Mouse (Mus musculus): ENCODE measurements at regions not wholly inside any gene's neighbourhood (a gene's known extent, or its start where the extent isn't known, plus 50 kb on each side); places are given as distances from the start of the nearest gene placed in this dataset.
A peak's percentile ranks its signal among the peaks of the same experiment; 100 is the strongest.

DNA sequence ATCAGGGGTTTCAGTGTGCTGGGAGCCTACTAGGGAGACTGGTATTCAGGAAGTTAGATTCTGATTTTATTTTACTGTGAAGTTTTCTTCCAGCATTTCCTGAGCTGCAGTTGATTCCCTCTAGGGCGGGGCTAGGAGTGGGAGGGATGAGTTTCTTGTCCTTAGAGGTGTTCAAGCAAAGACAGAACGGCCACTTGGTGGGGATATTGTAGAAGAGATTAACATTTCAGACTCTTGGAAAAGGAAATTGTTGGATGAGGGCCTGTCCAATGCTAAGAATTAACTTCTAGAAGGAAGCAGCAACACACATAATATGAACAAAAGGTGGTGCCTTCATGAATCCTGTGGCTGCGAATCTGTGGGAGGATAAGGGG lies 230.1 kb upstream of the Chd6 start:
- no peak for ATAC-seq

DNA sequence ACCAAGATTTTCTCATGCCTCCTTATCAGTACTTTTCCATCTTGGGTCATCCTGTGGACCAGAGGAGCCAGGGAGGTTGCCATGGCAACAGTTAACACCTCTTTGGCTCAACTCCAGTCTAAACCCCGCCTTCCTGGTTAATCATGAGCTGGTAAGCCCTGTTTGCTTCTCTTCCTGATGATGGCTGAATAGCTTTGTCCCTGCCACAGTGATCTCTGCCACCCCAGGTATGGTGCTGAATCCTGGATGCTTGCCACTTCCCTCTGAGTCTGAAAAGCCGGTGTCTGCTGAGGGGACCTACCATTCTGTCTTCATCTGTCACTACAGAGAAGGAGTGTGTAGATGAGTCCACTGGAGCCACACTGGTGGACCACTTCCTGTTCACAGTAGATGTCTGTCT lies 223.8 kb upstream of the Chd6 start:
- Histone ChIP-seq H3K4me2 (replicated peaks) (no peak overlapping the region), H3K4me1 (replicated peaks) (0 out of 2 replicates have a peak, but pooled peaks cover 2% of the 10 kb centered on the region), H3K9ac (no peak overlapping the region), H3K4me3 (replicated peaks) (no peak overlapping the region), H3K27me3 (replicated peaks) (no peaks in the 10 kb centered on the region), H3K9me3 (no peaks in the 10 kb centered on the region), H3K36me3 (no peaks in the 10 kb centered on the region), H3K27ac (no peak overlapping the region)
- peak; percentile 39; the same call in 1 of the 2 replicates for ATAC-seq
- 27% methylated on average over 2 of the region's 2 CpGs for WGBS

More for the DNA sequence above, 230.1 kb upstream of the Chd6 start:
- Histone ChIP-seq H3K4me1 (replicated peaks) (no peaks in the 10 kb centered on the region), H3K9ac (no peak overlapping the region), H3K9me3 (no peaks in the 10 kb centered on the region), H3K27me3 (replicated peaks) (no peaks in the 10 kb centered on the region), H3K27ac (no peak overlapping the region), H3K4me2 (replicated peaks) (no peak overlapping the region), H3K36me3 (no peaks in the 10 kb centered on the region), H3K4me3 (replicated peaks) (no peak overlapping the region)
- 18% methylated on average over 3 of the region's 3 CpGs for WGBS

- 79% methylated on average over 10 of the region's 10 CpGs for WGBS
- Histone ChIP-seq H3K9me3 (no peaks in the 10 kb centered on the region), H3K4me2 (replicated peaks) (no peak overlapping the region), H3K36me3 (no peaks in the 10 kb centered on the region), H3K4me3 (replicated peaks) (no peak overlapping the region), H3K4me1 (replicated peaks) (0 out of 2 replicates have a peak, but pooled peaks cover 2% of the 10 kb centered on the region), H3K27ac (no peak overlapping the region), H3K9ac (no peak overlapping the region), H3K27me3 (replicated peaks) (no peaks in the 10 kb centered on the region)
- no peak for ATAC-seq
These were observed 223.0 kb upstream of the Chd6 start for GRCm38 (mm10) chr2:161331850-161332365.

DNA sequence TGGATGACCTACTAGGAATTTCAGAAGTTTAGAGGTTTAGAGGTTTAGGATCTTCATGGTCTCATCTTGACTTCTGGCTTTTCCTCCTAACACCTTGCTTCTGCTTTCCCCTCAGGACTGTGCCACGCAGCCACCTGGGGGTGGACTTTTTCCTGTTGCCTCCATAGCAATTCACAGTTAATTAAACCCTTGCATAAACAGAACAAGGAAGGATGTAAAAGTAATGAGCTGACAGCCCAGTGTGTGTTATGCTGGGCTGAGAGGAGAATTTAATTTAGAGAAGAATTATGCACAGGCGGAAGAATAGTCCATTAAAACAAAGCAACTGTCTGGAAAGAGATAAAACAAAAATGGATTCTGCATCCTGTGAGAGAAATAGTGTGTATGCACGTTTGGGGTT lies 193.9 kb upstream of the Chd6 start:
- H3K27ac ChIP-seq: no peak overlapping the region
- no peaks in the 10 kb centered on the region for H3K4me1 ChIP-seq (replicated peaks)
- 68% methylated on average over 3 of the region's 3 CpGs for WGBS
- ATAC-seq: no peak
- no peaks in the 10 kb centered on the region for H3K27me3 ChIP-seq (replicated peaks)
- no peak overlapping the region for H3K4me2 ChIP-seq (replicated peaks)
- H3K9me3 ChIP-seq: no peaks in the 10 kb centered on the region
- H3K4me3 ChIP-seq (replicated peaks): no peak overlapping the region
- no peak overlapping the region for H3K9ac ChIP-seq
- H3K36me3 ChIP-seq: no peaks in the 10 kb centered on the region

DNA sequence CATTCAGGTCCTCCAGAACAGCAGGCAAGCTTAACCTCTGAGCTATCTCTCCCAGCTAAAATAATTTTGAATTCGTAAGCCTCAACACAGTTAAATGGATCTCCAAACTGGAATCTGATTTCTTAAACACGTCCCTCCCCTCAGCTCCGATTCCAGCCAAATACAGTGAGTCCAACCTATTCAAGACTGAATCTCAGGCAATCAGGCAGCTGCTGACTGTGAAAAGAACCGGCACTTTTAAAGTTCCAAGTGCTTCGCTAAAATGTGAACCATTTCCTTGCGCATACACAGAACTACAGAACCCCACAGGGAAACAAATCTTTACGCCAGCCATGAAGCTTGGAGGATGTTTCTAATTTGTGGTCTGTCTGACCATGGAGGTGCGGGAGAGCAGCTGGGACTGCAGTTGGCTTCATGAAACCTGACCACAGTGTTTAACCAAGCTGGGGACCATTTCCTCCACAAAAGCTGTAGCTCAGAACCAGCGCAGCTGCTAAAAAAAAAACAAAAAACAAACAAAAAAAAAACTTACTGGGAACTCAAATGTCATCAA lies 160.1 kb upstream of the Chd6 start:
- Histone ChIP-seq H3K4me1 (replicated peaks) (no peaks in the 10 kb centered on the region), H3K9me3 (no peaks in the 10 kb centered on the region), H3K9ac (no peak overlapping the region), H3K36me3 (no peaks in the 10 kb centered on the region), H3K4me3 (replicated peaks) (no peak overlapping the region), H3K27me3 (replicated peaks) (no peaks in the 10 kb centered on the region), H3K27ac (no peak overlapping the region), H3K4me2 (replicated peaks) (no peak overlapping the region)
- ATAC-seq: no peak
- 62% methylated on average over 9 of the region's 9 CpGs for WGBS

DNA sequence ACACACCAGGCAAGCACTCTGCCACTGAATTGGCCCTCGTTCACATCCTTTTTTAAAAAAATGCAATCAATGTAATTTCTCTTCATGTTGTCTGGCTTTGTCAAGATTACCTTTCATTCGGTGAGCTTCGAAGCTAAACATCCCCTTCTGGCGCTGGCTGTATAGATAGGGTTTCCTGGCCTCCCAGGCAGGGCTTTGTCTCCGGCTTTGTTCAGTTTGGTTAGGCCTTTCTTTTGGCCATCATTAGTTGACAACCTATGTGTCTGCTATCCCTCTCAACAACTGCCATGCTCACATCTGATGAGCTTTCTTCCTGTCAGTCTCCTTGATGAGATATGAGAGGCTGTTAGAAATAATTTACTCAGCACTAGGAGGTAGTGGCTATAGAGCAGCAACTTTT lies 157.6 kb upstream of the Chd6 start:
- Histone ChIP-seq H3K4me3 (replicated peaks) (no peak overlapping the region), H3K27ac (no peak overlapping the region), H3K27me3 (replicated peaks) (no peaks in the 10 kb centered on the region), H3K4me1 (replicated peaks) (no peaks in the 10 kb centered on the region), H3K9me3 (no peaks in the 10 kb centered on the region), H3K4me2 (replicated peaks) (no peak overlapping the region), H3K9ac (no peak overlapping the region), H3K36me3 (no peaks in the 10 kb centered on the region)
- no peak for ATAC-seq
- WGBS: 38% methylated on average over 5 of the region's 5 CpGs

GRCm38 (mm10) chr2:161265211-161265610 lies 156.3 kb upstream of the Chd6 start:
- WGBS: 78% methylated on average over 8 of the region's 8 CpGs
- H3K9me3 ChIP-seq: no peaks in the 10 kb centered on the region
- ATAC-seq: no peak

GRCm38 (mm10) chr2:161252761-161253160 lies 143.9 kb upstream of the Chd6 start:
- Histone ChIP-seq H3K27me3 (replicated peaks) (no peaks in the 10 kb centered on the region), H3K9me3 (no peaks in the 10 kb centered on the region), H3K4me1 (replicated peaks) (no peaks in the 10 kb centered on the region), H3K4me3 (replicated peaks) (no peak overlapping the region), H3K27ac (no peak overlapping the region), H3K4me2 (replicated peaks) (no peak overlapping the region), H3K36me3 (no peaks in the 10 kb centered on the region), H3K9ac (no peak overlapping the region)
- no peak for ATAC-seq
- WGBS: 78% methylated on average over 2 of the region's 2 CpGs

More at GRCm38 (mm10) chr2:161265211-161265610, 156.3 kb upstream of the Chd6 start:
- Histone ChIP-seq H3K4me2 (replicated peaks) (no peak overlapping the region), H3K27me3 (replicated peaks) (no peaks in the 10 kb centered on the region), H3K9ac (no peak overlapping the region), H3K4me3 (replicated peaks) (no peak overlapping the region), H3K36me3 (no peaks in the 10 kb centered on the region), H3K4me1 (replicated peaks) (no peaks in the 10 kb centered on the region), H3K27ac (no peak overlapping the region)

- Histone ChIP-seq H3K4me2 (replicated peaks) (no peak overlapping the region), H3K27ac (no peak overlapping the region), H3K9ac (no peak overlapping the region), H3K27me3 (replicated peaks) (no peaks in the 10 kb centered on the region), H3K4me1 (replicated peaks) (no peaks in the 10 kb centered on the region), H3K36me3 (no peaks in the 10 kb centered on the region), H3K4me3 (replicated peaks) (no peak overlapping the region), H3K9me3 (no peaks in the 10 kb centered on the region)
- 57% methylated on average over 6 of the region's 6 CpGs for WGBS
- ATAC-seq: no peak
These were observed 132.8 kb upstream of the Chd6 start for GRCm38 (mm10) chr2:161241665-161242064.

DNA sequence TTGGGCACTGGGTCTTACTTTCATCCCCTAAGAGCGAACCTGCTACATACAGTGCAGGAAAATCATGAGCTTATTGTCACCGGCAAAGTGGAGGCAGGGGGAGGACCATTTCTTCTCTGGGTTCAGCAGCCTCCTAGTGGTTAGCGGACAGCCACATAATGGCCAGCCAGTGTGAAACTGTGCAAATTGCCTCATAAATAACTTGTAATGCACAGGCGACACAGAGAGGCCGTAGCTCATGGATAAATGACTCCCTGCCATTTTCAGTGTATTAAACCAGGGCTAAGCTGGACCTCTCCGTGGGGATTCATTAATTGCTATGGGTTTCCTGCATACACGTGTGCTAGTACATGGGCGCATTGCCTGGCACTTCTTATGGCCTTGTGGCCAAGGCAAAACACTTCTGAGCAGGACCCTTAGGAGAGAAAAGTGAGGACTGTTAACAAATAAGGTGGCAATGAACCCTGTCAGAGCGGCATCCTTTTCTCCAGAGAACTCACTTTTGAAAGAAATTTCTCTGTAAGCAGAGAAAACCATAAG lies 128.5 kb upstream of the Chd6 start:
- Histone ChIP-seq H3K27ac (no peak overlapping the region), H3K9ac (no peak overlapping the region), H3K4me2 (replicated peaks) (no peak overlapping the region), H3K4me3 (replicated peaks) (no peak overlapping the region), H3K36me3 (no peaks in the 10 kb centered on the region), H3K27me3 (replicated peaks) (no peaks in the 10 kb centered on the region), H3K9me3 (no peaks in the 10 kb centered on the region), H3K4me1 (replicated peaks) (no peaks in the 10 kb centered on the region)
- no peak for ATAC-seq
- 78% methylated on average over 9 of the region's 9 CpGs for WGBS

GRCm38 (mm10) chr2:161233155-161233741 lies 124.4 kb upstream of the Chd6 start:
- Histone ChIP-seq H3K36me3 (no peaks in the 10 kb centered on the region), H3K27ac (no peak overlapping the region), H3K9me3 (no peaks in the 10 kb centered on the region), H3K4me2 (replicated peaks) (no peak overlapping the region), H3K4me1 (replicated peaks) (no peaks in the 10 kb centered on the region), H3K27me3 (replicated peaks) (no peaks in the 10 kb centered on the region), H3K4me3 (replicated peaks) (no peak overlapping the region), H3K9ac (no peak overlapping the region)
- no peak for ATAC-seq
- 84% methylated on average over 9 of the region's 9 CpGs for WGBS

GRCm38 (mm10) chr2:161231405-161231804 lies 122.5 kb upstream of the Chd6 start:
- H3K9me3 ChIP-seq: no peaks in the 10 kb centered on the region
- WGBS: 62% methylated on average over 4 of the region's 4 CpGs
- no peak overlapping the region for H3K27ac ChIP-seq
- no peak for ATAC-seq
- H3K4me1 ChIP-seq (replicated peaks): no peaks in the 10 kb centered on the region
- no peaks in the 10 kb centered on the region for H3K36me3 ChIP-seq
- H3K27me3 ChIP-seq (replicated peaks): no peaks in the 10 kb centered on the region
- H3K4me3 ChIP-seq (replicated peaks): no peak overlapping the region
- H3K9ac ChIP-seq: no peak overlapping the region
- no peak overlapping the region for H3K4me2 ChIP-seq (replicated peaks)

DNA sequence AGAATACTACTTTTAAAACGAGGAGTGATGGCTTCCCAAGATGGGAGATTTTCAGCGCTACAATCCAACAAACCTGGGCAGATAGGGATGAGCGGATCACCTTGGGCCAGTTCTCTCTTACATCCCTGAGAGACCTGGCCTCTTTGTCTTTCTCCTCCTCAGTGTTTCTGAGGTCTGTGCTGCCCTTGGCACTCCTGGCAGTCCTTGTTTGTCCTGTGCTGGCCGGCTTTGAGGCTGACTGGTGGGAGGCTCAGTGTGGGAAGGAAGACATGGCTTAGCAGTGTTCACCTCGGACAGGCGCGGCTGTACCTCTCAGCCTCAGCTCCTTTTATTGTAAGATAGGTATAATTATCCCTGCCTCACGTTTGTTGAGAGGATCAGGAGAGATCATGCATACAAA lies 106.9 kb upstream of the Chd6 start:
- H3K4me3 ChIP-seq (replicated peaks): no peak overlapping the region
- no peaks in the 10 kb centered on the region for H3K27me3 ChIP-seq (replicated peaks)
- H3K9me3 ChIP-seq: no peaks in the 10 kb centered on the region
- H3K36me3 ChIP-seq: no peaks in the 10 kb centered on the region
- H3K27ac ChIP-seq: no peak overlapping the region
- H3K4me1 ChIP-seq (replicated peaks): no peaks in the 10 kb centered on the region
- 72% methylated on average over 8 of the region's 8 CpGs for WGBS
- H3K4me2 ChIP-seq (replicated peaks): no peak overlapping the region
- ATAC-seq: no peak
- no peak overlapping the region for H3K9ac ChIP-seq

Data from intestine, embryonic 15.5 days (tissue).